In the genomic region with DNA sequence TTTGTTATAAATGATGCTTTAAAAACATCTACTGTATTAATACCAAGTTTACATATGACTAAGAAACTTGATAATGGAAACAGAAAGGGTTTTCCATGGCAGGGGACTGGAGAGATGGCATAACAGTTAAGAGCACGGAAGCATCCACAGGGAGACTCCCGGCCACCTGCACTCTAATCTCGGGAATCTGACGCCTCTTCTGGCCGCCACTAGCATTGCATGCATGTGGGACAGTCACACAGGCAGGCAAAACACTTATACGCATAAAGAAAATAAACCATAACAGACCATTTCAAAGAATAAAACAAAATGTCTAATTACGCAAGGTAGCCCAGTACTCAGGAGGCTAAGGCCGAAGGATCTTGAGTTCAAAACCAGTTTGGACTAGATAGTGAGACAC, we compare ENCODE assay signal across 22 mouse cellular contexts. TPM values are rescaled to one million over a fixed set of nuclear protein-coding genes. Genes with fewer than 3 reads are reported as not detected.
DNase-seq lines count a peak whose midpoint lies in the region; ATAC-seq and TF ChIP-seq lines count a peak whose summit lies in the region.
"Had no signal": no experiment of that assay in that cellular context is flagged by ENCODE, and none has a peak within 500 bp of the region (broad histone marks: within the 10 kb centered on the region; RNA-seq: fewer than 3 reads in every experiment).

No protein-coding gene starts in this region.

- no peaks in the 10 kb centered on the region for H3K9me3 ChIP-seq in kidney, embryonic 14.5 days (ENCODE audit: control insufficient read depth, low read length)
- H3K9me3 ChIP-seq: embryonic facial prominence, embryonic 15.5 days; forebrain, embryonic 10.5 days; heart, embryonic 13.5 days; limb, embryonic 13.5 days; stomach, embryonic 15.5 days had no signal

- WGBS in kidney, embryonic 14.5 days: 81% methylated on average over 8 of the region's 8 CpGs

- no peak overlapping the region for H3K27ac ChIP-seq in kidney, embryonic 14.5 days (ENCODE audit: low read depth, low read length)
- H3K27ac ChIP-seq in testis, adult 2 months (ENCODE audit: control insufficient read depth, insufficient read depth, low read depth, low read length): no peak overlapping the region
- H3K27ac ChIP-seq: embryonic facial prominence, embryonic 15.5 days; forebrain, embryonic 10.5 days; heart, embryonic 13.5 days; limb, embryonic 13.5 days; stomach, embryonic 15.5 days had no signal

- no peaks in the 10 kb centered on the region for H3K27me3 ChIP-seq in kidney, embryonic 14.5 days (ENCODE audit: control insufficient read depth, insufficient read depth, low read length)
- no peaks in the 10 kb centered on the region for H3K27me3 ChIP-seq in testis, adult 2 months (ENCODE audit: control insufficient read depth, insufficient read depth, low read length)
- H3K27me3 ChIP-seq: embryonic facial prominence, embryonic 15.5 days; heart, embryonic 13.5 days; limb, embryonic 13.5 days; stomach, embryonic 15.5 days had no signal

- peaks cover 61% of the 10 kb centered on the region for H3K36me3 ChIP-seq in kidney, embryonic 14.5 days (ENCODE audit: control insufficient read depth, insufficient read depth, low read length)
- peaks cover 2% of the 10 kb centered on the region for H3K36me3 ChIP-seq in testis, adult 2 months (ENCODE audit: control insufficient read depth, insufficient read depth, low read length)

- no peak for ATAC-seq in kidney, embryonic 14.5 days (ENCODE audit: low FRiP score, low TSS enrichment)
- ATAC-seq: activated CD4-positive, CD25-positive, alpha-beta regulatory T cell, adult 4 months had no signal

- H3K9ac ChIP-seq in kidney, embryonic 14.5 days (ENCODE audit: low read depth, low read length): no peak overlapping the region
- H3K9ac ChIP-seq: embryonic facial prominence, embryonic 15.5 days; heart, embryonic 13.5 days; limb, embryonic 13.5 days; stomach, embryonic 15.5 days had no signal

- DNase-seq in embryo, embryonic 11 days: peak; percentile 3
- DNase-seq in embryo, embryonic 9.5 days (ENCODE audit: extremely low spot score): no peak
- DNase-seq in kidney, postnatal 4 days: peak; percentile 6 to 13
- no peak for DNase-seq in testis, postnatal 14 days (ENCODE audit: low spot score)
- DNase-seq in spleen, postnatal 10 days (ENCODE audit: low spot score in 2 of 2): no peak
- no peak for DNase-seq in frontal cortex, postnatal 10 days (ENCODE audit: low spot score in 2 of 2)
- DNase-seq: adrenal gland, postnatal 14 days; cerebellum, adult 18-20 months; heart, adult 11 months; heart, postnatal 4 days; kidney, postnatal 10 days; lung, adult 18-20 months; midbrain, embryonic 14.5 days; thymus, postnatal 25 days had no signal

- no peaks in the 10 kb centered on the region for H3K4me1 ChIP-seq in kidney, embryonic 14.5 days (ENCODE audit: control insufficient read depth, insufficient read depth, low read length)
- H3K4me1 ChIP-seq in testis, adult 2 months (ENCODE audit: control insufficient read depth, insufficient read depth, low read length): no peaks in the 10 kb centered on the region
- H3K4me1 ChIP-seq: embryonic facial prominence, embryonic 15.5 days; forebrain, embryonic 10.5 days; heart, embryonic 13.5 days; limb, embryonic 13.5 days; stomach, embryonic 15.5 days had no signal

- peak; percentile 4; the same call in 1 of the 2 replicates for TF ChIP-seq CTCF in testis, adult 2 months (IDR thresholded peaks at IDR 0.05; ENCODE audit: control insufficient read depth, insufficient read depth, insufficient replicate concordance, low read depth, low read length)

- no peak for TF ChIP-seq POLR2A in testis, adult 2 months (IDR thresholded peaks at IDR 0.05; ENCODE audit: control insufficient read depth, low read depth, low read length)

- H3K4me2 ChIP-seq in kidney, embryonic 14.5 days (replicated peaks; ENCODE audit: low read depth, low read length): no peak overlapping the region
- H3K4me2 ChIP-seq: embryonic facial prominence, embryonic 15.5 days; heart, embryonic 13.5 days; limb, embryonic 13.5 days; stomach, embryonic 15.5 days had no signal

- no peak overlapping the region for H3K4me3 ChIP-seq in kidney, embryonic 14.5 days (ENCODE audit: low read length)
- no peak overlapping the region for H3K4me3 ChIP-seq in testis, adult 2 months (ENCODE audit: control insufficient read depth, low read depth, low read length)
- H3K4me3 ChIP-seq: embryonic facial prominence, embryonic 15.5 days; forebrain, embryonic 10.5 days; heart, embryonic 13.5 days; limb, embryonic 13.5 days; stomach, embryonic 15.5 days had no signal

RNA-seq across cellular contexts. Expression of gene Palb2, which starts 7.1 kb away (rescaled TPM):
- 16.8 and 23.0 TPM in 2 replicates for polyA plus RNA-seq in kidney, embryonic 14.5 days (2014; fragmentation: Nextera tagmentation; extraction: Ambion mirVana)
- polyA plus RNA-seq in testis, adult 2 months (2012; rRNA removed): 3.5 and 4.8 TPM in 2 replicates

RNA-seq across cellular contexts. Expression of gene Dctn5, which starts 7.2 kb away (rescaled TPM):
- polyA plus RNA-seq in kidney, embryonic 14.5 days (2014; fragmentation: Nextera tagmentation; extraction: Ambion mirVana): 107 and 113 TPM in 2 replicates
- 32.1 and 33.0 TPM in 2 replicates for polyA plus RNA-seq in testis, adult 2 months (2012; rRNA removed)

RNA-seq across cellular contexts. Expression of gene Ndufab1, which starts 23.9 kb away (rescaled TPM):
- polyA plus RNA-seq in kidney, embryonic 14.5 days (2014; fragmentation: Nextera tagmentation; extraction: Ambion mirVana): 713 and 832 TPM in 2 replicates
- polyA plus RNA-seq in testis, adult 2 months (2012; rRNA removed): 55.4 and 101 TPM in 2 replicates

RNA-seq across cellular contexts. Expression of gene Plk1, which starts 33.6 kb away (rescaled TPM):
- 114 and 133 TPM in 2 replicates for polyA plus RNA-seq in kidney, embryonic 14.5 days (2014; fragmentation: Nextera tagmentation; extraction: Ambion mirVana)
- polyA plus RNA-seq in testis, adult 2 months (2012; rRNA removed): 52.8 and 62.3 TPM in 2 replicates

RNA-seq across cellular contexts. Expression of gene Ears2, which starts 58.6 kb away (rescaled TPM):
- 13.4 and 19.6 TPM in 2 replicates for polyA plus RNA-seq in kidney, embryonic 14.5 days (2014; fragmentation: Nextera tagmentation; extraction: Ambion mirVana)
- 5.9 and 6.3 TPM in 2 replicates for polyA plus RNA-seq in testis, adult 2 months (2012; rRNA removed)

Comparison
In these comparisons a context has a peak if more than half of its experiments do, and no peak if none do; other contexts are left out.
1. DNase-seq: peak in embryo, embryonic 11 days (single experiment) and kidney, postnatal 4 days (2 of 2); none in embryo, embryonic 9.5 days (single experiment), testis, postnatal 14 days (single experiment), spleen, postnatal 10 days (0 of 2) and frontal cortex, postnatal 10 days (0 of 2).